Mouse (Mus musculus): ENCODE measurements around the gene Efcab11. TPM values are rescaled to one million over a fixed set of nuclear protein-coding genes. Genes with fewer than 3 reads are reported as not detected.

Efcab11 gene
- total and polyA plus RNA-seq, 3 experiments, result 7.9 to 12.2 (median 8.0) TPM

- Histone ChIP-seq H3K79me2 (replicated peaks; ENCODE audit: control insufficient read depth, extremely low read depth, insufficient read depth, poor library complexity, severe bottlenecking) (no peaks in the 10 kb centered on the region), H3K27ac (ENCODE audit: insufficient read depth, low read depth) (no peak overlapping the region), H3K4me2 (ENCODE audit: insufficient read depth, low read depth, poor library complexity, severe bottlenecking) (peak overlapping the region; percentile 25; the same call in 1 of the 2 replicates), H3K27me3 (replicated peaks) (no peaks in the 10 kb centered on the region), H3K36me3 (replicated peaks in 1 of 2; ENCODE audit: control insufficient read depth in 1 of 2, insufficient read depth in 1 of 2, low read length in 1 of 2) (peaks cover 0 to 6% of the 10 kb centered on the region in 2 experiments), H3K4me1 (ENCODE audit: control insufficient read depth in 1 of 2, insufficient read depth in 2 of 2) (peaks cover 4 to 17% of the 10 kb centered on the region in 2 experiments; a peak in 2 of 4 replicates), H3K9me3 (replicated peaks; ENCODE audit: low read length) (no peaks in the 10 kb centered on the region), H3K9ac (ENCODE audit: insufficient read depth, low read depth) (no peak overlapping the region), H3K4me3 (replicated peaks in 1 of 3; ENCODE audit: low read depth in 2 of 3, low read length in 2 of 3, poor library complexity in 1 of 3) (no peak overlapping the region)
- DNase-seq (ENCODE audit: extremely low read depth), result peak; percentile 4
- in situ Hi-C loops (cut with MboI; ENCODE audit: low pct_ligation_motif_present, low pct_unique_long_range_greater_than_20kb, low sequenced_read_pairs) (no loop called here), dilution Hi-C loops (cut with MboI; ENCODE audit: extremely low pct_ligation_motif_present, extremely low pct_unique_long_range_greater_than_20kb, low sequenced_read_pairs) (no loop called here)
- peak; percentile 35; the same call in 1 of the 2 replicates for TF ChIP-seq EP300 (IDR thresholded peaks at IDR 0.05; ENCODE audit: low read length)
- peak; percentile 60 for TF ChIP-seq TBP (conservative IDR thresholded peaks at IDR 0.05; ENCODE audit: low read depth, low read length)
- no peak for TF ChIP-seq POLR2AphosphoS2 (IDR thresholded peaks at IDR 0.05; ENCODE audit: low read depth, low read length)
These were observed 149.1 kb downstream of the Efcab11 start for GRCm38 (mm10) chr12:99735172-99735571.

GRCm38 (mm10) chr12:99724206-99724605, 160.0 kb downstream of the Efcab11 start:
- Histone ChIP-seq H3K4me3 (replicated peaks in 1 of 3; ENCODE audit: low read depth in 2 of 3, low read length in 2 of 3, poor library complexity in 1 of 3) (no peak overlapping the region), H3K4me2 (ENCODE audit: insufficient read depth, low read depth, poor library complexity, severe bottlenecking) (no peak overlapping the region), H3K4me1 (ENCODE audit: control insufficient read depth in 1 of 2, insufficient read depth in 2 of 2) (0 out of 4 replicates have a peak, but pooled peaks cover 0 to 5% of the 10 kb centered on the region in 2 experiments), H3K9me3 (replicated peaks; ENCODE audit: low read length) (no peaks in the 10 kb centered on the region), H3K27ac (ENCODE audit: insufficient read depth, low read depth) (no peak overlapping the region), H3K79me2 (replicated peaks; ENCODE audit: control insufficient read depth, extremely low read depth, insufficient read depth, poor library complexity, severe bottlenecking) (no peaks in the 10 kb centered on the region), H3K27me3 (replicated peaks) (no peaks in the 10 kb centered on the region), H3K9ac (ENCODE audit: insufficient read depth, low read depth) (no peak overlapping the region), H3K36me3 (replicated peaks in 1 of 2; ENCODE audit: control insufficient read depth in 1 of 2, insufficient read depth in 1 of 2, low read length in 1 of 2) (peaks cover 0 to 9% of the 10 kb centered on the region in 2 experiments)
- dilution Hi-C loops (cut with MboI; ENCODE audit: extremely low pct_ligation_motif_present, extremely low pct_unique_long_range_greater_than_20kb, low sequenced_read_pairs) (no loop called here), in situ Hi-C loops (cut with MboI; ENCODE audit: low pct_ligation_motif_present, low pct_unique_long_range_greater_than_20kb, low sequenced_read_pairs) (no loop called here)
- DNase-seq (ENCODE audit: extremely low read depth), result no peak
- no peak for TF ChIP-seq NELFE (IDR thresholded peaks at IDR 0.05; ENCODE audit: low read depth, low read length)
- TF ChIP-seq IRF4 (IDR thresholded peaks at IDR 0.05; ENCODE audit: low read depth, low read length), result no peak
- no peak for TF ChIP-seq USF1 (IDR thresholded peaks at IDR 0.05; ENCODE audit: low read depth, low read length)
- TF ChIP-seq CHD2 (IDR thresholded peaks at IDR 0.05; ENCODE audit: low read length), result no peak
- TF ChIP-seq ELF1 (IDR thresholded peaks at IDR 0.05; ENCODE audit: low read depth, low read length), result no peak
- no peak for TF ChIP-seq TCF12 (IDR thresholded peaks at IDR 0.05; ENCODE audit: low read depth, low read length)
- no peak for TF ChIP-seq MXI1 (IDR thresholded peaks at IDR 0.05; ENCODE audit: low read depth, low read length)
- no peak for TF ChIP-seq ZNF384 (IDR thresholded peaks at IDR 0.05; ENCODE audit: low read depth, low read length)
- TF ChIP-seq HCFC1 (IDR thresholded peaks at IDR 0.05; ENCODE audit: low read depth, low read length), result no peak
- no peak for TF ChIP-seq CTCF (conservative IDR thresholded peaks at IDR 0.05 in 1 of 2, IDR thresholded peaks at IDR 0.05 in 1 of 2; ENCODE audit: low read depth in 2 of 2, low read length in 2 of 2)
- no peak for TF ChIP-seq MAZ (IDR thresholded peaks at IDR 0.05; ENCODE audit: low read depth, low read length)
- TF ChIP-seq RCOR1 (conservative IDR thresholded peaks at IDR 0.05; ENCODE audit: low read depth, low read length), result no peak
- no peak for TF ChIP-seq E2F4 (IDR thresholded peaks at IDR 0.05; ENCODE audit: insufficient replicate concordance, low read depth, low read length)
- no peak for TF ChIP-seq ZC3H11A (IDR thresholded peaks at IDR 0.05; ENCODE audit: low read depth, low read length)
- no peak for TF ChIP-seq MAX (IDR thresholded peaks at IDR 0.05; ENCODE audit: low read length)
- no peak for TF ChIP-seq USF2 (conservative IDR thresholded peaks at IDR 0.05; ENCODE audit: low read depth, low read length)
- no peak for TF ChIP-seq EP300 (IDR thresholded peaks at IDR 0.05; ENCODE audit: low read length)
